Mouse (Mus musculus) spleen, postnatal 36 days (tissue): ENCODE measurements around the gene Pithd1.
A peak's percentile ranks its signal among the peaks of the same experiment; 100 is the strongest.
"Not testable (repeated sequence)": the region's sequence is repeated elsewhere in the genome, so short reads cannot be mapped to it uniquely, and the experiment has no call there.

ENCODE experiments used
- DNase-seq, 2 experiments: peaks; one replicate each; pipeline ENCODE4 v3.0.0; 2022; ENCODE audit warnings: low spot score in 2 of 2, mixed read lengths in 1 of 2

Pithd1 gene

DNA sequence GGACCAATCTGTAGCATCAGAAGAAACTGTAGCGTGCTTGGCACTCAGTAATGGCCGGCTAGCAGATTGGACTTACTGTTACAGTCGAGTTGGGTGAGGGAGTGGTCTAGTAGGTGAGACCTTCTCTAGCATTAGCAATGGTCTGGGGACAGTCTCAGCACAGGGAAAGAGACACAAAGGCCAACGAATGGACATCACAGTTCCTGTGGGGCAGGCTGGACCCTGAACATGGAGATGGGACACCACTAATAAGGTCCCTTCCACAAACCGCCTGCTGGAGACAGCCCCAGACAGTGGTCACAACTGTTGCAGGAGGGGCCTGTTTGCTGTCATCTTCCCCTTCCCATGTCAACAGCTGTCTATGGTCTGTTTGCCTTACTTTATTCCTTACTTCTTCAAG lies 25.4 kb downstream of the Pithd1 start:
- DNase-seq = no peak

DNA sequence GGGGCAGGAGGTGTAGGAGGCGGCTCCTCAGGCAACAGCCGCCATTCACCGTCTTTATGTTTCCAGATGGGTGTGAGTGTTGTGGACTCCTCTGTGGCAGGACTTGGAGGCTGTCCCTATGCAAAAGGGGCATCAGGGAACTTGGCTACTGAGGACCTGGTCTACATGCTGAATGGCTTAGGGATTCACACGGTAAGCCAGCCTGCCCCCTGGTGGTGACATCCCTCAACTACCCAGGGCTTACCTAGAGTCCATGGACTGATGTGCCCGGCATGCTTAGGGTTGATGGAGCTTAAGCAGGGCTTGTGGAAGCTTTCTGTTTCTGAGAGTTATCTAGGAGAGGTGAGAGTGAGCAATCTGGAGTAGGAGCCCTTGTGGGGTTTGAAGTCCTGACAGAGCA lies 26.3 kb downstream of the Pithd1 start:
- peak; percentile 73 to 83 for DNase-seq

DNA sequence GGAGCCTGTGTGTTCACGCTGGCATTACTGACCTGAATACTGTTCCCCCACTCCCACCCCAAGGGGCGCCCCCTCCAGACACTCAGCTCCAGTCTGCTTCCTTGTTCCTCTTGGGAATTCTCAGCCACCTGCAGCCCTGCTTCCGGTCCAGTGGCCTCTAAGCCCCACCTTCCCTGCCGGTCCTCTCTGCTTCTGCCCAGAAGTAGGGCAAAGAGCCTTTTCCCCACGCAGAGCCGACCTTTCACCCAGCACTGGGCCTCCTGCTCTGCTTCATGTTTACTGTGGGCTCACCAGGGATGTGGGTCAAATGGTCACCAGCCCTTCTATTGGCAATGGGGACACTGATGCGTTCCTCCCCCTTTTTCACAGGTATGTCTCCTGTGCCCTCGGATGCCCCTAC lies 28.7 kb downstream of the Pithd1 start:
- no peak for DNase-seq

DNA sequence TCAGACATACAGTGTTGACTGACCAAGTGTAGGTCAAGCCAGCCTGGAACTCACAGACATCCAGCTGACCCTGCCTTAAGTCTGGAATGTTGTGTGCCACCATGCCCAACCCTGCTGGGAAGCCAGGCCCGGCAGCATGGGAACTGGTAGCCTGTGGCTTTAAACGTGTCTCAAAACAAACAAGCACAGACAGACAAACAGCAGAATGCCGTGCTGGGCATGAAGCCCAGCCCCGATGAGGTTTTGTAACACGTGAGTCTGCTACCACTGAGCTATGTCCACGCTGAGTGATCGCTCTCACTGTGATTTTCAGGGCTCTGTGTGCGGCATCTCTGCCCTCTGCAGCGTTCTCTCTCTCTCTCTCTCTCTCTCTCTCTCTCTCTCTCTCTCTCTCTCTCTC lies 31.2 kb downstream of the Pithd1 start:
- no peak for DNase-seq

DNA sequence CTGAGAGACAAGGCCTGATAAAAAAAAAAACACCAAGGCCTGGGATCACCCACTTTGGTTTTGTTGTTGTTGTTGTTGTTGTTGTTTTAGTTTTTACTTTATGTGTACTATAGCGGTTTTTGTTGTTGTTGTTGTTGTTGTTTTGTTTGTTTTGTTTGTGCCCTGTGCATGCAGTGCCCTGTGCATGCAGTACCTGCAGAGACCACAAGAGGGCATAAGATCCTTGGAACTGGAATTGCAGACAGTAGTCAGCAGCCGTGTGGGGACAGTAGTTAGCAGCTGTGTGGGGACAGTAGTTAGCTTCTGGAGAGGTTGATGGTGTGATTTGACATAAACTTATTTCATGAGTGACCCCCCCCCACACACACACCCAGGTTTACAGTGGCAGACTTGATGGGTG lies 32.8 kb downstream of the Pithd1 start:
- DNase-seq = peak; percentile 48 to 59

DNA sequence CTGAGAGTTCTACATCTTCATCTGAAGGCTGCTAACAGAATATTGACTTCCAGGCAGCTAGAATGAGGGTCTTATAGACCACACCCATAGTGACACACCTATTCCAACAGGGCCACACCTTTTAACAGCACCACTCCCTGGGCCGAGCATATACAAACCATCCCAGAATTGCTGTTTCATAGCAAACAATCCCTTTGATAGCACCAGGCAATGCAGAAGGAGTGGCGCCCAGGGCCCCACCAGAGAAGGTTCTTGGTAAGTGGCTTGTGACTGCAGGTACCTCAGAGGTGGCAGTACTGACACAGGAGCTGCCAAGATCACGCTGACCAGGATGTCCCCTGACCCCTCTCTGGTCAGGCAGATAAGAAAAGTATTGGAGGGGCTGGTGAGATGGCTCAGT lies 33.9 kb downstream of the Pithd1 start:
- DNase-seq = no peak

DNA sequence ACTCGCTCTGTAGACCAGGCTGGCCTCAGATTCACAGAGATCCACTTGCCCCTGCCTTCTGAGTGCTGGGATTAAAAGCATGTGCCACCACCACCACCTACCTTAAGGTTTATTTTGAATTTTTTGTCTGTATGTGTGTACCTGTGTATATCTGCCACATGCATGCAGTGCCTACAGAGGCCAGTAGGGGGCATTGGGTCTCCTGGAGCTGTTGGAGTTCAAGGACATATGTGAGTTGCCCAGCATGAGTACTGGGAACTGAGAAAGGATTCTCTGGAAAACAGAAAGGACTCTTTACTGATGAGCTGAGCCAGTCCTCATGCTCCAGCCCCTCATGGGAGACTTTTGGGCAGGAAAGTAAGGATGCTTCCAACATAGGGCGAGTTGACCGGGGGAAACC lies 35.6 kb downstream of the Pithd1 start:
- no peak for DNase-seq

DNA sequence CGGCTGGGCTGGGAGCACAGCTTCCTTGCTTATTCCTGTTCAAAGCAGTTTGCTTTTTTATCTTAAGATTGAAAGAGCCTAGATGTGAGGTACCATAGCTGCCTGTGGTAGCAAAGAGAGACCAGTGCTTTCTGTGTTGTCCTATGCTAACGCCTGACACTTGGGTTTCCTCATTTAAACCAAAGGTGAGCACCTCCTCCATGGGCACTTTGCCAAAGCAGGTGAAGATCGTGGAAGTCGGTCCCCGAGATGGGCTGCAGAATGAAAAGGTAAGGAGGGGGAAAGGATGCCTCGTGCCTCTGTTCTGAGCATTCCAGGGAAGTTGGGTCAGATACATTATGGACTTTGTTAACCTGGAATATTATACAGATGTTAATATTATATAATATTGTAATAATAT lies 36.7 kb downstream of the Pithd1 start:
- no peak for DNase-seq

DNA sequence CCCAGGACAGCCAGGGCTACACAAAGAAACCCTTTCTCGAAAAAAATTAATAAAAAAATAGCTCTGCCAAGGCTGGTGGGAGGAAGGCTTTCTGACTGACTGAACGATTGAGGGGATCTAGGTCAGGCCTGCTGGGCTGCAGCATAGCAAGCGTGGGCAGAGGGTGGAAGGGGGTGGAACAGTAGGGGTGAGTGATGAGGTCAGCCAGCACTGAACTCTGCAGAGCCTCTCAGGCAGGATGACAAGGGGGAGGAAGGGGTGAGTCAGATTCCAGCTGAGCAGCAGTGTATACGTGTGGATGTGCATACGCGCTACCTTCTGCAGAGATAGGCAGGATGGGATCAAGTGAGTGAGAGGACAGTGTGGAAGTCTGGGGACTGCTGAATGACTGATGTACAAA lies 37.2 kb downstream of the Pithd1 start:
- no peak for DNase-seq

DNA sequence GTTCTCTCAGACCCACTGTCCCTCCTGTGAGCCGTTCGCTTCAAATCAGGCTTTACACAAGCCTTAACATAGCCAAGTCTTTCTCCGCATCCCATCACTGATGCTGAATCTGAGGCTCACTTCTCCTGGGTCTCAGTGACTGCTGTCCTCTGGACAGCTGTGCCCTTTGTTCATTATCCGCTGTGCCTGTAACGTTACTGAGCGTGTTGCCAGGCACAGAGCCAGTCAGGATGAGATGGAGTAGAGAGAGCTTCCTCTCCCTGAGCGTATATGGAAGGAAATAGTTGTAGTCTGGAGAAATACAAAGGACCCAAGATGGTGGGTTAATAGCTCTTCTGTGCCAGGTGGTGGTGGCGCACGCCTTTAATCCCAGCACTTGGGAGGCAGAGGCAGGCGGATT lies 37.6 kb downstream of the Pithd1 start:
- DNase-seq = no peak

DNA sequence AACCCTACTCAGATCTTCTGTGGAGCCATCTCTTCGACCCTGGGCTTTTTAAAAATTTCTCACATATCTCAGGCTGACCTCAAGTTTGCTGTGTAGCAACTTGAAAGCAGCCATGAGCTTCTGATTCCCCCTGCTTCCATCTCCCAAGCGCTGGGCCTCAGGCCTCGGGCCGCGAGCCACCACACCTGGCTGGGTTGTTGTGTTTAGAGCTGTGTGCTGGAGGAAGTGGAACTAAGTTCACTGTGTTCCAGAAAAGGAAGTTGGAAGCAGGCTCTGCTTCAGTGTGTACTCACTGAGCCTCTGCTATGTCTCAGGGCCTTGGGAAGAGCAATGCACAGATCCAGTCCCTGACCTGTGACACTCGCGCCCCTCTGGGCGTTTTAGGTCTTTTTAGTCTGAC lies 38.9 kb downstream of the Pithd1 start:
- no peak for DNase-seq

DNA sequence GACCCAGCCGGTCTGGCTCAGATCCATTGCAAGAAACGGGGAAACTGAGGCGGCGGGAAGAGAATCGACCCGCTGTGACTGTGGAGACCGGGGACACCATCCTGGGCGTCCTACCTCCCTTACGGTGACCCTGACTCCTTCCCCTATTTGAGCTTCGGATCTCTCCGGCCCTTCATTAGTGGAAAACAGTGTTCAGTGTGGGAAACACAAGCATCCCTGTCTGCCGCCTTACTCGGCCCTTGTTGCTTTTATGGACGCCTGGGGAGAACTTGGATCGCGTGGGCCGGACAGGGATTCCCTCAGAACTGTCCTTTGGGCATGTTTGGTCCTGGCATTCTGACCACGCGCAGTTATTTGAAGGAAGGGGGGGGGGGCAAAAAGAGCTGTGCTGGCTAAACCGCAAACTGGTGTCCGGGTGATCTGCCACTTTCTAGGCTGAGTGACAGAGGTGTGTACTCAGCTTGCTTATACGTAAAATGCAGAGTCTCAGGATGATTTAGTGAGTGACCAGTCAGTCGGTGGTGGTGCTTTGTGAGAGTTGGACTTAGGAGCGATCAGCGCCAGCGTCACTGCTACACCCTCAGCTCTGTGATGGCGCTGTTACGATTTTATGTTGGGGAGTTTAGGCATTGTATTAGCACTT lies 40.3 kb downstream of the Pithd1 start:
- DNase-seq = no peak

DNA sequence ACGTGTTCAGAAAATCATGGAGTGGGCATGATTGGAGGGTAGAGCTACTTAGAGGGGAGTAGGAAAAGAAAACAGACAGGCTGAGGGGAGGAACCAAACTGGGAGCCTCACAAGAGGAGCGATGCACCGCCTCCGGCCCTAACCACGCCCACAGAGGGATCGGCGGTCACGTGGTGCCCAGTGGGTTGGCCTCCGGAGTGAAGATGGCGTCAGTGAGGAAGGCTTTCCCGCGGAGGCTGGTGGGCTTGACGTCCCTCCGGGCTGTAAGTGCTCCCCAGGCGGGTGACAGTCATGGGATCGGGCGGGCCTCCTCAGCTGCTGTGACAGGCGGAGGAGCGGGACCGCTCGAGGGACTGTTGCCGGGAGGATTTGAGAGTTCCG lies 40.8 kb downstream of the Pithd1 start, which contains the start of gene Hmgcl:
Hmgcl (plus strand) TSS at position 171 of the 381 bp plus-strand sequence.
- peak; percentile 92 to 96 for DNase-seq

DNA sequence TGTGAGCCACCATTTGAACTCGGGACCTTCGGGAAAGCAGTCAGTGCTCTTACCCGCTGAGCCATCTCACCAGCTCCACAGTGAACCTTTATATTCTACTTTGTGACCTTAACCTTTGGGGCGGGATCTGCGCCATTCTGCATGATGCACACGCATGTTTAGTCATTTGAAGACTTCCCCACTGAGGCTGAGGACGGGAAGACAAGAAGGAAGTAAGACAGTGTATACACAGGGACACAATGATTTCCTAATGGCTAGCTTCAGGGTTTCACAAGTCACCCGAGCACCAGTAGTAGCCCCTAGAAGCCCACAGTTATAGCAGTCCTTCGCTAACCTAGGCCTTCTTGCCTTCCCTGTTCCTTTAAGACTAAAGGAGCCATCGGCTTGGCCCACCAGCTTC lies 41.4 kb downstream of the Pithd1 start:
- no peak for DNase-seq

DNA sequence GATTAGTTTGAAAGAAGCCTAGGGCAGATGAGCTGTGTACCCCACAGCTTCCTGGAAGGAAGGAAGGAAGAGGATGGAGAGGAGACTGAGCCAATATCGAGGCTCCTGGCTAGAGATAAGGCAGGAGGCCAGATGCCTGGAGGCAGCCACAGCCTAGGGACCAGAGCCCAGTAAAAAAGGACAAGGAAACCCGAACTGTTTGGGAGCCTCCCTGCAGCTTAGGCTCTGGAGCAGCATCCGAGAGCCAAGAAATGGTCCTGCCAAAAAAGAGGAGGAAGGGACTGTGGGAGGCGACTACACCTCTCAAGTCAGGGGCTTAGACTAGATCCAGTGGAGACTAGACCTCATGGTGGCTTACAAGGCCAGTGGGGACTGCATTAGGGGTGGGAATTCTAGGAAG lies 43.7 kb downstream of the Pithd1 start:
- no peak for DNase-seq

DNA sequence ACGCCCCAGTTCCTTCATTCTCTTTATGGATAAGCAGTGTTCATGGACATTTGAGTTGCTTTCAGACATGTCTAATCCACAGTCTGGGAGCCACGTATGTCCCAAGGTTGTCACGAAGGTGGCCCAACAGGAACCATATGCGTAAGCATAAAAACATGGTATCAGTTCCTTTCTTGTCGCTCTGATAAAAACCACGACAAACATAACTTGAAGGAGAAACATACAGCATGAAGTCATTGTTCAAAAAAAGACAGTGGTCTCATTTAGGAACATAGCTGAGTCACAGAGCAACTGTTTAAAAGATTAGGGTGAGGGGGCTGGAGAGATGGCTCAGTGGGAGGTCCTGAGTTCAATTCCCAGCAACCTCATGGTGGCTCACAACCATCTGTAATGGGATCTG lies 44.9 kb downstream of the Pithd1 start:
- no peak for DNase-seq

DNA sequence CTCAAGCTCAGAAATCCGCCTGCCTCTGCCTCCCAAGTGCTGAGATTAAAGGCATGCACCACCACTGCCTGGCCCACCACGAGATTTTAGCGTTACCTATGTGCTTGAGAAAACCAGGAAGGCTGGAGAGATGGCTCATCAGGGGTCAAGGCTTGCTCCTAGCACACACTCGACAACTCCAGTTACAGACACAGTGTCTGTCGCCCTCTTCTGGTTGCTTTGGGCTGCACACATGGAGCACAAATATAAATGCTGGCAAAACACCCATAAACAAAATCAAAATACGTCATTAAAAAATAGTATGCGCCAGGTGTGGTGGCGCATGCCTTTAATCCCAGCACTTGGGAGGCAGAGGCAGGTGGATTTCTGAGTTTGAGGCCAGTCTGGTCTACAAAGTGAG lies 46.0 kb downstream of the Pithd1 start:
- DNase-seq = not testable (repeated sequence)

DNA sequence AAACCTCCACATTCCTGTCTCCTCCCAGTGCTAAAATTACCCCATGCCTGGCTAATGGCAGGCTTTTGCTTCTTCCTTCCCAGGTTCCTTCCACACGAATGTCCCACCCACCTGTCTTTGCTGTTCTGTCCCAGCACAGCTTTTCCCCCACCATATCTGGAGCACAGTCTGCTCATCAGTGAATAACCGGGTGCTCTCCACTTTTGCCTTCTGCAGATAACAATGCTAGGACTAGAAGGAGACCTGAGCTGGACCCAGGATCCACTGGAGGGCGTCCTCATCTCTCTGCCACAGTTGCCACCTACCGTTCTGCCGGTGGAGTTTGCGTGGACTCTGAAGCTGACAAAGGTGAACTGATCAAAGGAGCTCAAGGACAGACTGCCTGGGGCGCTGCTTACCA lies 48.2 kb downstream of the Pithd1 start:
- DNase-seq = no peak

DNA sequence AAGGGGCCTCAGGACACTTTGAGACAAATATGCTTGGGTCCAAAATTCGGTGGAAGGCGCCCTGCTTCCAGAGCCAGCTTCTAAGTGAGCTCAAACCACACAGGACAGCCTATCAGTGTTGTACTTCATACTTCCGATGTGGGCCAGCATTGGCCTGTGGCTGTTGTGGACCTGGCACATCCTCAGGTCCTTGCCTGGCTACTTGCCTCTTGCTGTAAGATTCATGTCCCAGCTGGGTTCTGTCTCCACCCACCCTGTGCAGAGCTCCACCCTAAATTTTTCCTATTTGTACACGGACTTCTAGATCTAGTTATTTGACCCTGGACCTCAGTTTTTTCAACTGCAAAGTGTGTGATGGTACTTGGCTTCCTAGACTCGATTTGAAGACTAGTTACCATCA lies 51.6 kb downstream of the Pithd1 start:
- DNase-seq = no peak

DNA sequence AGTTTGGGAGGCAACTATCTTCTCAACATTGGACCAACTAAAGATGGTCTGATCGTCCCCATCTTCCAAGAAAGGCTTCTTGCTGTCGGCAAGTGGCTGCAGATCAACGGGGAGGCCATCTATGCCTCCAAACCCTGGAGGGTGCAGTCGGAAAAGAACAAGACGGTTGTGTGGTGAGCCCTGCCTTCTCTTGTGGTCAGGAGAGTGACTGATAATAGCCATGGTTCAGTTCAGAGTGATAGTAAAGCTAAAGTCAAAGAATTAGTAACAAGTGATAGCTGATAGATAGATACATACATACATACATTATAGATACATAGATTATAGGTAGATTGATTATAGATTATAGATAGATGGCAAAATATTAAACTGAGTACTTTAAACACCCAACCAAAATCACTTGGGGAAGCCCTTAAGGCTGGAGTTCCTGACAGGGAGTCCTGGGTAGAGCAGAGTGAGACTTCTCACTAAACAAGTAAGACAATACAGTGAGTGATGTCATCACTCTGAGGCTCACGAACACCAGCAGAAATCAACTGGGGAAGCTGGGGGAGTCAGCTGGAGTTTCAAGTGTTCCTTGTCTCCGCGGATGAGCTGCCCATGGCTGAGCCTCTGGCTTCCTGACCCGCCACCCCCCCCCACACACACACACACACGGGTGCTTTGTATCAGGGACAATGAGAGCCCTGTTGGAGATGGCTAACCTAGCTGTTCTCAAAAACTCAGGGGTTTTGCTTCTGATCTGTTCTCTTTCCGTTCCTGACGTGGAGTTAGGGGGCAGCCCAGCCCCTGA lies 52.2 kb downstream of the Pithd1 start:
- no peak for DNase-seq

DNA sequence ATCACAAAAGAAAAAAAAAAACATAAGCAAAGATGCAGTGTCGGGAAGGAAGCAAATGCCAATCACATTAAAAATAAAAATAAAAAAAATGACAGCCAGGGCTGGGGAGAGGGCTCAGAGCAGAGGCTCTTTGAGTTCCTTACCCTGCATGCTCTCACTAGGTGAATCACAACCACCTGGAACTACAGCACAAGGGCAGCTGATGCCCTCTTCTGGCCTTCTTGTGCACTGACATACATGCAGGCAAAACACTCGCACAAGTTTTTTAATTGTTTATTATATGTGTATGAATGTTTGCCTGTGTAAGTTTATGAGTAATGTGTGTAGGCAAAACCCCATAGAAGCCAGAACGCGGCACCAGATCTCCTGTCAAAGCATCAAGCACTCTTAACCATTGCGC lies 55.2 kb downstream of the Pithd1 start:
- DNase-seq = peak; percentile 39 to 53

DNA sequence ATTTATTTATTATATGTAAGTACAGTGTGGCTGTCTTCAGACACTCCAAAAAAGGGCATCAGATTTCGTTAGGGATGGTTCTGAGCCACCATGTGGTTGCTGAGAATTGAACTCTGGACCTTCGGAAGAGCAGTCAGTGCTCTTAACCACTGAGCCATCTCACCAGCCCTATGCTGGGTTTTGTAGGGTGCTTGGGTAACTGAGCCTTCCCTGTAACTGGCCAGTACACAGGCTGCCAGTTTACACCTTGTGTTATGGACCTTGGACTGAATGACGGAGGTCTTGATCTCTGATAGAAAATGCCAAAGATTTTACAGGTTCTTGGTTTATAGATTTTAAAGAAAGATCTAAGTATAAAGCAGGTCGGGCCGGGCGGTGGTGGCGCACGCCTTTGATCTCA lies 56.8 kb downstream of the Pithd1 start:
- no peak for DNase-seq

DNA sequence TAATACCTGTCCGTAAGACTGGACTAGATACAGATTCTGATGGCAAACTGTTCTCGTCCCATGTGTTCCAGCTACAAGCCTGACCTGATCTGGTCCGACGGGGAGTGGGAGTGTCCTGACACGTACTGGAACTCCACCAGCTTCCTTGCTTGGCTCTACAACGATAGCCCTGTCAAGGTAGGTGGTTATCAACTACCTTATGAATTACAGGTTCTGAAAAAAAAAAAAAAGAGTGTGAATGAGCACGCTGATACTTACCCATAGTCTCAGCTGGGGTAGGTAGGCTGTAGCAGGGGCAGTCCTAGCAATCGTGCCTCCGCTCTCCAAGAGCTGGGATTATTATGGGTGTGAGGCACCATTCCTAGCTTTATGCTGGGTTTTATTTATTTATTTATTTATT lies 57.2 kb downstream of the Pithd1 start:
- no peak for DNase-seq

DNA sequence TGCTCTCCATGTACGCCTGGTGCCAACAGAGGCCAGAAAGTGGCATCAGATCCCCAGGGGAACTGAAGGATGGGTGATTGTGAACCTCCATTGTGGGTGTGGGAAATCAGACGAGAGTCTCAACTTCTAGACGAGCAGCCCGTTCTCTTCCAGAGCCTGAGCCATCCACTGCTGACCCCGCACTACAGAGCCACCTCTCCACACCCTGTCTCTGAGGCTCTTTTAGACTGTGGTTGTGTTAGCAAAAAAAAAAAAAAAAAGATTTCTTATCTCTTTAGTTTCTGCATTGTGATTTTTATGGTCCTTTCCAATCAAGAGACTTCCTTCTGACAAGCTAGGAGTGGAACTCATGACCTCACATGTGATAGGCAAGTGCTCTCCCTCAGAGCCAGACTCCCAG lies 57.7 kb downstream of the Pithd1 start:
- no peak for DNase-seq
